Mouse (Mus musculus) hindbrain, embryonic 14.5 days (tissue): ENCODE measurements at regions not wholly inside any gene's neighbourhood (a gene's known extent, or its start where the extent isn't known, plus 50 kb on each side); places are given as distances from the start of the nearest gene placed in this dataset.

ENCODE experiments used
- ATAC-seq: fragments of 200-750 bp; cut with Nextera tagmentation; 2 replicates; pipeline ENCODE4 v1.8.0; 2017; ENCODE audit warnings: moderate number of reproducible peaks, mild to moderate bottlenecking, moderate TSS enrichment, moderate library complexity; ENCODE audit not compliant: low FRiP score
- DNase-seq: peaks from one replicate; pipeline ENCODE4 v3.0.0-alpha.2; 2015; ENCODE audit warnings: low spot score
- H3K27ac ChIP-seq: fragments of 300-500 bp; sonication (generic); 2 replicates; pipeline ENCODE4 v1.5.1; 2014; ENCODE audit warnings: mild to moderate bottlenecking, moderate library complexity
- H3K27me3 ChIP-seq: fragments of 300-500 bp; sonication (generic); 2 replicates; pipeline ENCODE4 v1.6.1; 2014; ENCODE audit warnings: mild to moderate bottlenecking, low read length, mixed read lengths; ENCODE audit not compliant: control insufficient read depth, insufficient read depth
- H3K36me3 ChIP-seq: fragments of 300-500 bp; sonication (generic); replicated peaks from 2 replicates; pipeline ENCODE4 v1.6.1; 2014; ENCODE audit not compliant: control insufficient read depth, insufficient read depth
- H3K4me1 ChIP-seq: fragments of 300-500 bp; sonication (generic); replicated peaks from 2 replicates; pipeline ENCODE4 v1.6.1; 2014; ENCODE audit warnings: antibody characterized with exemption, low read length, mixed read lengths; ENCODE audit not compliant: control insufficient read depth, insufficient read depth
- H3K4me2 ChIP-seq: fragments of 300-500 bp; sonication (generic); replicated peaks from 2 replicates; pipeline ENCODE4 v1.6.1; 2014; ENCODE audit warnings: mild to moderate bottlenecking, moderate library complexity
- H3K4me3 ChIP-seq: fragments of 300-500 bp; sonication (generic); replicated peaks from 2 replicates; pipeline ENCODE4 v1.5.1; 2014; ENCODE audit warnings: mild to moderate bottlenecking, low read length
- H3K9ac ChIP-seq: fragments of 300-500 bp; sonication (generic); 2 replicates; pipeline ENCODE4 v1.6.1; 2014
- H3K9me3 ChIP-seq: fragments of 300-500 bp; sonication (generic); 2 replicates; pipeline ENCODE4 v1.6.1; 2016; ENCODE audit warnings: low read length; ENCODE audit not compliant: control insufficient read depth
- WGBS: fragments of 180-500 bp; shearing (Covaris S2); extraction: QIAGEN DNeasy Blood & Tissue Kit; methylation state at CpG from one replicate; pipeline ENCODE4 v1.1.7; 2014; 5-methylcytosine and 5-hydroxymethylcytosine counted together

DNA sequence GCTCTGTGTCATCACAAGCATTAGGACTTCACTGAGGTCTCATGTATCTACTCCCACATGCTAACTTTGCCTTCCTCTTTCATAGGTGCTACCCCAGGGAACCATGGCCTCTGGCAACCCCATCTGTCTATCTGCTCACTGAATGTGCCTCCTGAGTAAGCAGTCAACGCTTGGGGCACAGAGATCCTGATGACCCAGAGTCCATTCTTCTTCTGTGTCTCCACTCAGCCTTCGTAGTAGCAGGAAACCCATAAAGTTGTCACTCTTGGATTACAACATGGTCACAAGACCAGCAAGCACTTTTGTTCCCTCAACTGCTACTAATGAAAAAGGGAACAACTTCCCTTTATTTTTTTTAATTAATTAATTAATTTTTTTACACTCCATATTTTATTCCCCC, 296.2 kb downstream of the Cd47 start:
- Histone ChIP-seq H3K9ac (no peak overlapping the region), H3K36me3 (no peaks in the 10 kb centered on the region), H3K9me3 (no peaks in the 10 kb centered on the region), H3K4me3 (no peak overlapping the region), H3K27me3 (no peaks in the 10 kb centered on the region), H3K4me2 (no peak overlapping the region), H3K4me1 (no peaks in the 10 kb centered on the region), H3K27ac (no peak overlapping the region)
- no peak for ATAC-seq
- 88% methylated on average over 2 of the region's 2 CpGs for WGBS
- no peak for DNase-seq

DNA sequence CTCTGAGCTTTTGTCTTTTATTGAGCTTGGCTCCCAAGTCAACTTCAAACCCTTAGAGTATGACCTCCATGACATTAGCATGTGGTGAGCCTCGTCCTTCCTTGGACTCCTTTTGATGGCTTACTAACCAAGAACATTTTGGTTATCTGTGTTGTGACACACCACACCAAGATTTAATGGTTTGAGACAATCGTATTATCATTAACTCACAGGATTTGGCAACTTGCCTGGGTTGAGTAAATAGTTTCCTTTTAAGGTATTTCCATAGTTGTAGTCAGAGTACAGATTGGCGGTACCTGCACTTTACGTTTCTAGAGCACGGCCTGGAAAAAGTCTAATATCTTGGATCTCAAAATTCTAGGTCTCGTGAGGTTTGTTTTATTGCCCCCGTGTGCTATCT, 303.0 kb downstream of the Cd47 start:
- Histone ChIP-seq H3K27ac (no peak overlapping the region), H3K4me3 (no peak overlapping the region), H3K4me2 (no peak overlapping the region), H3K9me3 (no peaks in the 10 kb centered on the region), H3K9ac (no peak overlapping the region), H3K4me1 (no peaks in the 10 kb centered on the region), H3K27me3 (no peaks in the 10 kb centered on the region), H3K36me3 (no peaks in the 10 kb centered on the region)
- WGBS = 90% methylated on average over 7 of the region's 7 CpGs
- ATAC-seq (no peak), DNase-seq (no peak)

GRCm38 (mm10) chr16:50118150-50118549, 314.0 kb downstream of the Bbx start:
- H3K4me1 ChIP-seq = no peaks in the 10 kb centered on the region
- no peak overlapping the region for H3K4me2 ChIP-seq
- H3K27ac ChIP-seq = no peak overlapping the region
- H3K36me3 ChIP-seq = no peaks in the 10 kb centered on the region
- WGBS = 87% methylated on average over 7 of the region's 7 CpGs
- H3K4me3 ChIP-seq = no peak overlapping the region
- no peak overlapping the region for H3K9ac ChIP-seq
- no peaks in the 10 kb centered on the region for H3K9me3 ChIP-seq
- ATAC-seq (no peak), DNase-seq (no peak)
- H3K27me3 ChIP-seq = no peaks in the 10 kb centered on the region

- 66% methylated on average over 2 of the region's 2 CpGs for WGBS
- H3K9ac ChIP-seq = no peak overlapping the region
- H3K9me3 ChIP-seq = no peaks in the 10 kb centered on the region
- DNase-seq (no peak), ATAC-seq (no peak)
- H3K4me1 ChIP-seq = no peaks in the 10 kb centered on the region
- no peak overlapping the region for H3K27ac ChIP-seq
- H3K4me3 ChIP-seq = no peak overlapping the region
- H3K4me2 ChIP-seq = no peak overlapping the region
- no peaks in the 10 kb centered on the region for H3K27me3 ChIP-seq
- no peaks in the 10 kb centered on the region for H3K36me3 ChIP-seq
These were observed 309.7 kb downstream of the Bbx start for GRCm38 (mm10) chr16:50122460-50122859.

- no peak for ATAC-seq
- DNase-seq = no peak
- Histone ChIP-seq H3K4me2 (no peak overlapping the region), H3K9me3 (no peaks in the 10 kb centered on the region), H3K27me3 (no peaks in the 10 kb centered on the region), H3K4me1 (no peaks in the 10 kb centered on the region), H3K36me3 (no peaks in the 10 kb centered on the region), H3K4me3 (no peak overlapping the region), H3K27ac (no peak overlapping the region), H3K9ac (no peak overlapping the region)
- WGBS = 80% methylated on average over 4 of the region's 4 CpGs
These were observed 307.5 kb downstream of the Bbx start for GRCm38 (mm10) chr16:50124646-50125045.

DNA sequence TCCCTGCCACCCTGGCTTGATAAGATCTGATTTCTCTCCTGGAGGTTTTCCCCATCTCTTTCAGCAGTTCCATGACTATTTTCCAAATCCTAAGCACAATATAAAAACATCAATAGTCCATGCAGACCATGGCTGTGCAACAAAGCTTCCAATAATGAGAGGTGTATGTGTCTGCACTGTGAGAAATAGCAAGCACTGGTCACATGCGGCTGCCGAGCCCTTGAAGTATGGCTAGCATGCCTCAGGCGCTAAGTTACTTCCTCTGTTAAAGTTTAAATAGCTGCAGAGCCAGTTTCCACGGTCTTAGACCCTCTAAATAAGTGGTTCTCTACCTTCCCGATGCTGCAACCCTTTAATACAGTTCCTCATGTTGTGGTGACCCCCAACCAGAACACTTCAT, 306.6 kb downstream of the Bbx start:
- Histone ChIP-seq H3K27me3 (no peaks in the 10 kb centered on the region), H3K4me3 (no peak overlapping the region), H3K4me2 (no peak overlapping the region), H3K9me3 (no peaks in the 10 kb centered on the region), H3K9ac (no peak overlapping the region), H3K4me1 (no peaks in the 10 kb centered on the region), H3K36me3 (no peaks in the 10 kb centered on the region), H3K27ac (no peak overlapping the region)
- no peak for ATAC-seq
- WGBS = 86% methylated on average over 5 of the region's 5 CpGs
- DNase-seq = no peak

- H3K27ac ChIP-seq = no peak overlapping the region
- DNase-seq (no peak), ATAC-seq (no peak)
- no peak overlapping the region for H3K4me2 ChIP-seq
- no peak overlapping the region for H3K9ac ChIP-seq
- H3K36me3 ChIP-seq = no peaks in the 10 kb centered on the region
- H3K27me3 ChIP-seq = no peaks in the 10 kb centered on the region
- no peaks in the 10 kb centered on the region for H3K4me1 ChIP-seq
- H3K9me3 ChIP-seq = no peaks in the 10 kb centered on the region
- 97% methylated on average over 2 of the region's 2 CpGs for WGBS
- no peak overlapping the region for H3K4me3 ChIP-seq
These were observed 300.8 kb downstream of the Bbx start for GRCm38 (mm10) chr16:50131406-50131805.
